ENCODE assay signal across 9 mouse cellular contexts in the genomic region with DNA sequence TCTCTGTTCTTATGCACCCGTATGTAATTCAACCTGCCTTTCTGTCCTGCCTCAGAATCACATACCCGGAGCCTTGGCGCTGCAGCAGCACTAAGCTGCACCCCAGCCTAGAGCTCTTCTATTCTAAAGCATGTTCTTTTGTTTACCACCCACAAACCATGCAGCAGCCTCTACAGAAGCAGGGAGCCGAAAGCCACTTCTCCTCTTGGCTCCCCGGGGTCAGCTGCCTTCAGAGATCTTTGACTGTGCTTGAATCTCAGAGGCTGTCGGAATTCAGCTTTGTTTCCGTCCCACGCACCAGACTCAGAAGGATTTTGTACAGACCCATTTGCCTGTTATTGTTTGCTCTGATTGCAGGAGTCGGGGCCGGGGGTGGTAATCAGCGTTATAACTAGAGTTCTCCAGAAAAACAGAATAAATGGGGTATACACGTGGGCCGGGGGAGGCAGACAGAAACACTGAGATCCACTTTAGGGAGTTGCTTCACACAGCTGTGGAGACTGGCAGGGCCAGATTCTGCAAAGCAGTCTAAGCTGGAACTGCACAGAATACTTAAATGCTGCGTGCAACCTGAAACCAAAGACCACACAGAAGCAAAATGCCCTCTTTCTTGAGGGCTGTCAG. TPM values are rescaled to one million over a fixed set of nuclear protein-coding genes. Genes with fewer than 3 reads are reported as not detected.
DNase-seq lines count a peak whose midpoint lies in the region; ATAC-seq and TF ChIP-seq lines count a peak whose summit lies in the region.
"Had no signal": no experiment of that assay in that cellular context is flagged by ENCODE, and none has a peak within 500 bp of the region (broad histone marks: within the 10 kb centered on the region; RNA-seq: fewer than 3 reads in every experiment).

No protein-coding gene starts in this region.

- H3K4me3 ChIP-seq in cortical plate, adult 2 months (ENCODE audit: insufficient read depth, low read length): no peak overlapping the region
- peak overlapping the region; percentile 11; the same call in 1 of the 2 replicates for H3K4me3 ChIP-seq in embryonic facial prominence, embryonic 13.5 days
- no peak overlapping the region for H3K4me3 ChIP-seq in intestine, embryonic 16.5 days (ENCODE audit: low read length)
- H3K4me3 ChIP-seq in midbrain, embryonic 13.5 days (replicated peaks): no peak overlapping the region; the same call in 1 of the 2 replicates

- H3K27me3 ChIP-seq in embryonic facial prominence, embryonic 13.5 days: no peaks in the 10 kb centered on the region
- H3K27me3 ChIP-seq in intestine, embryonic 16.5 days (replicated peaks; ENCODE audit: control insufficient read depth, insufficient read depth, low read length): no peaks in the 10 kb centered on the region
- no peaks in the 10 kb centered on the region for H3K27me3 ChIP-seq in midbrain, embryonic 13.5 days

- TF ChIP-seq CTCF in cortical plate, adult 2 months (IDR thresholded peaks at IDR 0.05; ENCODE audit: extremely low read depth, insufficient read depth, low read length): no peak

- peak overlapping the region; percentile 86 for H3K27ac ChIP-seq in cortical plate, adult 2 months (ENCODE audit: insufficient read depth, low read length)
- peak overlapping the region; percentile 86 for H3K27ac ChIP-seq in embryonic facial prominence, embryonic 13.5 days
- no peak overlapping the region for H3K27ac ChIP-seq in intestine, embryonic 16.5 days (ENCODE audit: low read length)
- peak overlapping the region; percentile 49 for H3K27ac ChIP-seq in midbrain, embryonic 13.5 days

- H3K36me3 ChIP-seq in embryonic facial prominence, embryonic 13.5 days: no peaks in the 10 kb centered on the region
- H3K36me3 ChIP-seq in intestine, embryonic 16.5 days (ENCODE audit: control insufficient read depth, insufficient read depth, low read length): peaks cover 6% of the 10 kb centered on the region; the same call in 1 of the 2 replicates
- no peaks in the 10 kb centered on the region for H3K36me3 ChIP-seq in midbrain, embryonic 13.5 days

- H3K4me1 ChIP-seq in cortical plate, adult 2 months (ENCODE audit: control insufficient read depth, insufficient read depth, low read length): peaks cover 17% of the 10 kb centered on the region
- H3K4me1 ChIP-seq in embryonic facial prominence, embryonic 13.5 days: peaks cover 42% of the 10 kb centered on the region
- H3K4me1 ChIP-seq in intestine, embryonic 16.5 days (ENCODE audit: control insufficient read depth, insufficient read depth, low read length): peaks cover 12% of the 10 kb centered on the region
- peaks cover 18% of the 10 kb centered on the region for H3K4me1 ChIP-seq in midbrain, embryonic 13.5 days (replicated peaks)

- no peaks in the 10 kb centered on the region for H3K9me3 ChIP-seq in embryonic facial prominence, embryonic 13.5 days
- no peaks in the 10 kb centered on the region for H3K9me3 ChIP-seq in intestine, embryonic 16.5 days (ENCODE audit: control insufficient read depth, low read length)
- H3K9me3 ChIP-seq in midbrain, embryonic 13.5 days: no peaks in the 10 kb centered on the region

- 17% methylated on average over 14 of the region's 14 CpGs for WGBS in embryonic facial prominence, embryonic 13.5 days
- 49% methylated on average over 14 of the region's 14 CpGs for WGBS in intestine, embryonic 16.5 days
- 12% methylated on average over 14 of the region's 14 CpGs for WGBS in midbrain, embryonic 13.5 days

- no peak for TF ChIP-seq POLR2A in cortical plate, adult 2 months (IDR thresholded peaks at IDR 0.05; ENCODE audit: extremely low read depth, insufficient read depth, low read length)

- H3K4me2 ChIP-seq in embryonic facial prominence, embryonic 13.5 days: peak overlapping the region; percentile 48
- H3K4me2 ChIP-seq in intestine, embryonic 16.5 days (ENCODE audit: low read depth, low read length): no peak overlapping the region
- peak overlapping the region; percentile 45 for H3K4me2 ChIP-seq in midbrain, embryonic 13.5 days (replicated peaks)

- no peak for DNase-seq in cerebellum, adult 9-10 months
- no peak for DNase-seq in thymus, postnatal 36 days
- DNase-seq in thymus, postnatal 10 days (ENCODE audit: low spot score in 2 of 2): no peak
- DNase-seq in gastrocnemius, postnatal 25 days: no peak
- DNase-seq: kidney, adult 18-20 months had no signal

- peak overlapping the region; percentile 59 for H3K9ac ChIP-seq in embryonic facial prominence, embryonic 13.5 days
- no peak overlapping the region for H3K9ac ChIP-seq in intestine, embryonic 16.5 days (ENCODE audit: low read depth, low read length)
- H3K9ac ChIP-seq in midbrain, embryonic 13.5 days (replicated peaks): peak overlapping the region; percentile 55

- peak; percentile 78 for ATAC-seq in embryonic facial prominence, embryonic 13.5 days (ENCODE audit: insufficient number of reproducible peaks, insufficient read depth, low FRiP score, low TSS enrichment, low read depth)
- 0 out of 2 replicates have a peak, but pooled peaks have one; percentile 40 for ATAC-seq in intestine, embryonic 16.5 days
- peak; percentile 76 for ATAC-seq in midbrain, embryonic 13.5 days

RNA-seq across cellular contexts. Expression of a gene that starts 8.5 kb away (rescaled TPM):
- polyA plus RNA-seq in cortical plate, adult 2 months (2012; rRNA removed): 50.4 and 57.2 TPM in 2 replicates
- 119 and 125 TPM in 2 replicates for polyA plus RNA-seq in embryonic facial prominence, embryonic 13.5 days (2015; fragmentation: Nextera tagmentation; extraction: Ambion mirVana)
- polyA plus RNA-seq in intestine, embryonic 16.5 days (2015; fragmentation: Nextera tagmentation; extraction: Ambion mirVana): 89.3 and 93.9 TPM in 2 replicates
- 52.8 and 56.3 TPM in 2 replicates for polyA plus RNA-seq in midbrain, embryonic 13.5 days (2015; fragmentation: Nextera tagmentation; extraction: Ambion mirVana)
- 10 to 100 TPM; 21.0 to 22.3 TPM for total RNA-seq in gastrocnemius, postnatal 25 days (2021)

RNA-seq across cellular contexts. Expression of a gene that starts 56.1 kb away (rescaled TPM):
- 19.4 and 20.8 TPM in 2 replicates for polyA plus RNA-seq in cortical plate, adult 2 months (2012; rRNA removed)
- polyA plus RNA-seq in embryonic facial prominence, embryonic 13.5 days (2015; fragmentation: Nextera tagmentation; extraction: Ambion mirVana): 45.6 and 52.7 TPM in 2 replicates
- polyA plus RNA-seq in intestine, embryonic 16.5 days (2015; fragmentation: Nextera tagmentation; extraction: Ambion mirVana): 18.1 and 18.3 TPM in 2 replicates
- 40.8 and 44.5 TPM in 2 replicates for polyA plus RNA-seq in midbrain, embryonic 13.5 days (2015; fragmentation: Nextera tagmentation; extraction: Ambion mirVana)
- 1 to 10 TPM; 7.2 to 8.9 TPM for total RNA-seq in gastrocnemius, postnatal 25 days (2021)
